Mouse (Mus musculus) forebrain, embryonic 16.5 days (tissue): ENCODE data around the gene Stk24. TPM values are rescaled to one million over a fixed set of nuclear protein-coding genes. Genes with fewer than 3 reads are reported as not detected.
"Not testable (repeated sequence)": the region's sequence is repeated elsewhere in the genome, so short reads cannot be mapped to it uniquely, and the experiment has no call there.

Experiments used
- ATAC-seq: fragments of 200-750 bp; cut with Nextera tagmentation; 2 replicates; pipeline ENCODE4 v1.8.0; 2017; ENCODE audit warnings: mild to moderate bottlenecking, moderate library complexity
- H3K27ac ChIP-seq: fragments of 300-500 bp; sonication (generic); 2 replicates; pipeline ENCODE4 v1.5.1; 2014; ENCODE audit warnings: low read length, control low read depth
- H3K27me3 ChIP-seq: fragments of 300-500 bp; sonication (generic); replicated peaks from 2 replicates; pipeline ENCODE4 v1.6.1; 2014; ENCODE audit warnings: low read length; ENCODE audit not compliant: control insufficient read depth, insufficient read depth
- H3K36me3 ChIP-seq: fragments of 300-500 bp; sonication (generic); 2 replicates; pipeline ENCODE4 v1.6.1; 2014; ENCODE audit not compliant: control insufficient read depth, insufficient read depth
- H3K4me1 ChIP-seq: fragments of 300-500 bp; sonication (generic); replicated peaks from 2 replicates; pipeline ENCODE4 v1.6.1; 2014; ENCODE audit warnings: low read length; ENCODE audit not compliant: control insufficient read depth, insufficient read depth
- H3K4me2 ChIP-seq: fragments of 300-500 bp; sonication (generic); 2 replicates; pipeline ENCODE4 v1.6.1; 2014; ENCODE audit warnings: mild to moderate bottlenecking, low read length, control low read depth
- H3K4me3 ChIP-seq: fragments of 300-500 bp; sonication (generic); replicated peaks from 2 replicates; pipeline ENCODE4 v1.5.1; 2014; ENCODE audit warnings: mild to moderate bottlenecking, low read length, control low read depth
- H3K9ac ChIP-seq: fragments of 300-500 bp; sonication (generic); replicated peaks from 2 replicates; pipeline ENCODE4 v1.6.1; 2014; ENCODE audit warnings: low read depth, low read length, control low read depth
- H3K9me3 ChIP-seq: fragments of 300-500 bp; sonication (generic); 2 replicates; pipeline ENCODE4 v1.6.1; 2016; ENCODE audit warnings: low read length; ENCODE audit not compliant: control insufficient read depth
- WGBS: fragments of 180-500 bp; shearing (Covaris S2); extraction: QIAGEN DNeasy Blood & Tissue Kit; methylation state at CpG from one replicate; pipeline ENCODE4 v1.1.7; 2014; 5-methylcytosine and 5-hydroxymethylcytosine counted together
- polyA plus RNA-seq: library from polyadenylated mRNA; unstranded; fragments of >200 nt; fragmentation: Nextera tagmentation; extraction: Ambion mirVana; gene quantifications from 2 replicates; pipeline ENCODE4 v1.2.1, GENCODE M21; 2015

Stk24 gene
- polyA plus RNA-seq, 1 experiment from 2014 or later: 20.5 TPM

DNA sequence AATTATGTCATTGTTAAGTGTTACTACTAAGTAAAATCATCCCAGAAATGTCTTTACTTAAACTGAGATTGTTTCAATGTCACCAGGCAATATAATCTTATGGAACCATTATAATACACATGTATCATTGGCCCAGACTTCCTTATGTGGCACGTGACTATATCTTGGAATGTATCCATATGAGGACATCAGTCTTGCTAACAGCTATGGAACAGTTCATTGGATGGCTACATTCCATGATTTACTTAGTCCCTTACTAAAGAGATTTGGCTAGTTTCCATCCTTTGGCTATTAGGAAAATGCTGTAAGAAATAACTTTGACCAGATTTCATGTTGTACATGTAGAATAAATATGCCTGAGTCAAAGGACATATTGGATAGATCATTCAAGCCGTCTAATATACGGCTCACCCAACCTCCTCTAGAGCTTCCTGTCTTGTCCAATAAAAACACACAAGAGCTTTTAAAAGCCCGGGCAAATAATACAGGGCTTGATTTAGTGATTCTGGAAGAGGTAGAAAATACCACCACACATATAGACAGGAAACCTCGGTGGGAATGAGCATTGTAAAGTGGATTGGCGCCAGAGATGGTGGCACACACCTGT lies 34.9 kb upstream of the Stk24 start:
- ATAC-seq: no peak
- 87% methylated on average over 6 of the region's 6 CpGs for WGBS

DNA sequence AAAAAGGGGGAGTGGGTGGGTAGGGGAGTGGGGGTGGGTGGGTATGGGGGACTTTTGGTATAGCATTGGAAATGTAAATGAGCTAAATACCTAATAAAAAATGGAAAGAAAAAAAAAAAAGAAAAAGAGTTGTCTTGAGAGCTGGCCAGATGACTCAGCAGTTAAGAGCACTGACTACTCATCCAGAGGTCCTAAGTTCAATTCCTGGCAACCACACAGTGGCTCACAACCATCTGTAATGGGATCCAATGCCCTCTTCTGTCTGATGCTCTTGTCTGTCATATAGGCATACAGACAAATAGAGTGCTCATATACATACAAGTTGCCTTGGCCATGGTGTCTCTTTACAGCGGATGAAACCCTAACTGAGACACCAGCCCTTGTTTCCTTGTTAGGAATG lies 33.9 kb upstream of the Stk24 start:
- not testable (repeated sequence) for H3K9me3 ChIP-seq, H3K4me2 ChIP-seq, H3K4me3 ChIP-seq, ATAC-seq, H3K36me3 ChIP-seq, H3K27ac ChIP-seq, H3K27me3 ChIP-seq, H3K9ac ChIP-seq, H3K4me1 ChIP-seq
- WGBS: 100% methylated on average over 1 of the region's 1 CpGs

More for the DNA sequence above, 34.9 kb upstream of the Stk24 start:
- H3K4me2 ChIP-seq: no peak overlapping the region
- no peaks in the 10 kb centered on the region for H3K4me1 ChIP-seq
- no peak overlapping the region for H3K27ac ChIP-seq
- no peaks in the 10 kb centered on the region for H3K36me3 ChIP-seq
- no peak overlapping the region for H3K9ac ChIP-seq
- no peaks in the 10 kb centered on the region for H3K27me3 ChIP-seq
- no peaks in the 10 kb centered on the region for H3K9me3 ChIP-seq
- no peak overlapping the region for H3K4me3 ChIP-seq

DNA sequence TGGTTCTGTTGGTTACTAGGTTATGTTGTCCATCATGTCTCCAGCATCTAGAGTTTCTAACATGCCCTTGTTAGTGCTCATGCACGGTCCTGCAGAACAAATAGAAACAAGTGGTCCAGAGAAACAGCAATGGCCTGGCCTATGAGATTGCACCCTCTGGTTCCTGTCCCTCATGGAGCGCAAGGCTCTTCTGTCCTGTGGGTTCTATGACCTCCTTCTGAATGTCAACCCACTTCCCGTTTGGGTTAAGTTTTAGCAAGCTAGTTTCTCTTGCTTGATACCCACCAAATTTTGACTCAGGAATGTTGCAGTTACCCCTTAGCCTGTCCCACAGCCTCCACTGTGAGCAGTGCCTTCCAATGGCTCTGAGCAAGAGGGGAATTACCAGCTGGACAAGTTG lies 29.1 kb upstream of the Stk24 start:
- Histone ChIP-seq H3K27ac (no peak overlapping the region), H3K4me3 (no peak overlapping the region), H3K9me3 (no peaks in the 10 kb centered on the region), H3K36me3 (no peaks in the 10 kb centered on the region), H3K27me3 (no peaks in the 10 kb centered on the region), H3K4me2 (no peak overlapping the region), H3K4me1 (no peaks in the 10 kb centered on the region), H3K9ac (no peak overlapping the region)
- no peak for ATAC-seq
- 91% methylated on average over 3 of the region's 3 CpGs for WGBS

DNA sequence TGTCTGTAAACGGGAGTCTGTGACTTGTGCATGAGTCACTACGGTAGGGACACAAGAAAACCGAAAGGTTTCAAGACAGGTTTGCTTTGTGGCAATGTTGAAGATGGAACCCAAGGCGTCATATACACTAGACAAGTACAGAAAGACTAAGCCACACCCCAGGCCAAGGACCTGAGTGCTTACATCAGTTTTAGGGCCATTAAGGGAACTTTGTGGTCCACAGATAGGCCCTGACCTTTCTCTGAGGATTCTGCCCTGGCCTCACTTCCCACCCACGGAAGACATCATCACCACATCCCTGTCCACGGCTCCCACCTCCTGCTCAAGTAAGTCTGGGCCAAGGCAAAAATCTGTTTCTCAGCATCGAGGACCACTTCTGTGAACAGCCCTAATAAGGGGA lies 27.1 kb upstream of the Stk24 start:
- 91% methylated on average over 7 of the region's 7 CpGs for WGBS
- Histone ChIP-seq H3K4me2 (no peak overlapping the region), H3K9ac (no peak overlapping the region), H3K27me3 (no peaks in the 10 kb centered on the region), H3K36me3 (no peaks in the 10 kb centered on the region), H3K9me3 (no peaks in the 10 kb centered on the region), H3K4me1 (no peaks in the 10 kb centered on the region), H3K27ac (no peak overlapping the region), H3K4me3 (no peak overlapping the region)
- no peak for ATAC-seq

DNA sequence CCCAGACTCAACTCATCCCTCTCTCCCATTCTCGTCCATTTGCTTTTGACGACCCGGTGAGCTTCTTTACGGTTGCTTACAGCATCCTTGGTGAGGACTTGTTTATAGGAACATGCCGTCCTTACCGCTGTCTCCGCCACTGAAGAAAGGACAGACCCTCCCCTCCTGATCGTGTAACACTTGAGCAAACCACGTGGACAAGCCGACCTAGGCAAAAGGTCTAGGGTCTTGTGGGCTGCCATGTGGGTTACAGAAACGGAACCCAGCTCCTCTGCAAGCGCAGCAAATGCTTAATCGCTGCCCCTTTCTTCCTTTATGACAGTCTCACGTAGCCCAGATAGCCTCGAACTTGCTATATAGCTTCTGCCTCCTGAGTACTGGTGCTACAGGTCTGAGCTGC lies 25.7 kb upstream of the Stk24 start:
- H3K4me3 ChIP-seq: peak overlapping the region; percentile 31
- no peaks in the 10 kb centered on the region for H3K9me3 ChIP-seq
- no peak overlapping the region for H3K27ac ChIP-seq
- H3K27me3 ChIP-seq: no peaks in the 10 kb centered on the region
- H3K4me2 ChIP-seq: peak overlapping the region; percentile 46
- no peak for ATAC-seq
- H3K36me3 ChIP-seq: no peaks in the 10 kb centered on the region
- 61% methylated on average over 15 of the region's 15 CpGs for WGBS
- no peak overlapping the region for H3K9ac ChIP-seq
- no peaks in the 10 kb centered on the region for H3K4me1 ChIP-seq

DNA sequence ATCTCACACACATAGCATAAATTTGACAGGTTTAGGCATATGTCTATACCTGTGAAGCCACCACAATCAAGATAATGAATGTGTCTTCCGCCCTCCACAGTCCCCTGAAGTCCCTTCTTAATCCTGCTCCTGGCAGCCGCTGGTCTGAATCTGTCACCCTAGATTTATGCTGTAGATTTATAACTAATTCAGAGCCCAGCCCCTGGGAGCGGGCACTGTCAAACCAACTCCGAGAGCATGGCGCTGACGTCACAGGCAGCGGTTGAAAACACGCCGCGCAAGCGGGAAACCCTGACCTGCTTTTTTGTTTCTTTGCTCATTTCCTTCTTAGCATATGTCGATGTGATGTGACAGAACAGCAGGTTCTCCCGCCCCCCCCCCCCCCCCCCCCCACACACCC lies 25.3 kb upstream of the Stk24 start:
- Histone ChIP-seq H3K9ac (peak overlapping the region; percentile 13; the same call in 1 of the 2 replicates), H3K4me3 (peak overlapping the region; percentile 31), H3K4me1 (no peaks in the 10 kb centered on the region), H3K27me3 (no peaks in the 10 kb centered on the region), H3K27ac (no peak overlapping the region), H3K36me3 (no peaks in the 10 kb centered on the region), H3K9me3 (no peaks in the 10 kb centered on the region), H3K4me2 (peak overlapping the region; percentile 46)
- ATAC-seq: peak; percentile 69; the same call in 1 of the 2 replicates
- 58% methylated on average over 12 of the region's 13 CpGs for WGBS

DNA sequence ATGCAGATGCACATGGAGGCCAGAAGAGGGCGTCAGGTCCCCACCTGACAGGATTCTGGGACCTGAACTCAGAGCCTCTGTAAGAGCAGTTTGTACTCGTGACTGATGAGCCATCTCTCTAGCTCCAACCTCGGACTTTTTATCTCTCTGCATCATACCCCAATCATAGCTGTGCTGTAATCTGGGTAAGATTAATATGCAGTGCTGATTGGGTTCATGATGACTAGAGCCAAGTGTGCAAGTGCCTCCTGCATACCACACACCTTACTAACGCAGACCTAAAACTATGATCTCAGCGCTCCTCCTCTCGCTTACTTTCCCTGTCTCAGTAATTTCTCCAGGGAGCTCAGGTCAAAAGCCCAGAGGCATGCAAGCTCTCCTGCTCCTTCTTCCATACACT lies 19.9 kb upstream of the Stk24 start:
- Histone ChIP-seq H3K9me3 (no peaks in the 10 kb centered on the region), H3K9ac (no peak overlapping the region), H3K27ac (no peak overlapping the region), H3K36me3 (no peaks in the 10 kb centered on the region), H3K4me2 (no peak overlapping the region), H3K4me1 (no peaks in the 10 kb centered on the region), H3K27me3 (no peaks in the 10 kb centered on the region), H3K4me3 (no peak overlapping the region)
- WGBS: 90% methylated on average over 6 of the region's 6 CpGs
- ATAC-seq: no peak

DNA sequence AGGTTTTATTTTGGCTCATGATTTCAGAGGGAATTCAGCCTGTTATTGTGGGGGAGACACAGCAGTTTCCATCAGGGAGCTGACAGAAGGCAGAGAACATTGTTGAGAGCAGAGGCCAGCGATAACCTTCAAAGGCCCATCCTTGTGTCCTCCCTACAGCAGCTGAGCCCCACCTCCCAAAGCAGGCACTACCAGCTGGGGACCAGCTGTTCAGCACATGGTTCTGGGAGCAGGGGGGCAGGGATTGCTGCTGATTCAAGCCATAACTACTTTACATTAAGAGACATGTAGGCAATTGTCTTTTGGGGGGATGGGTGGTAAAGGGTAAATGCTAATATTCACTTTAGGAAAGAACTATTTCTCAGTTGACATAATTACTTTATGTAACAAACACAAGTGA lies 17.7 kb upstream of the Stk24 start:
- Histone ChIP-seq H3K27me3 (no peaks in the 10 kb centered on the region), H3K36me3 (no peaks in the 10 kb centered on the region), H3K4me3 (no peak overlapping the region), H3K4me2 (no peak overlapping the region), H3K9ac (no peak overlapping the region), H3K4me1 (no peaks in the 10 kb centered on the region), H3K9me3 (no peaks in the 10 kb centered on the region), H3K27ac (no peak overlapping the region)
- 75% methylated on average over 1 of the region's 1 CpGs for WGBS
- no peak for ATAC-seq

DNA sequence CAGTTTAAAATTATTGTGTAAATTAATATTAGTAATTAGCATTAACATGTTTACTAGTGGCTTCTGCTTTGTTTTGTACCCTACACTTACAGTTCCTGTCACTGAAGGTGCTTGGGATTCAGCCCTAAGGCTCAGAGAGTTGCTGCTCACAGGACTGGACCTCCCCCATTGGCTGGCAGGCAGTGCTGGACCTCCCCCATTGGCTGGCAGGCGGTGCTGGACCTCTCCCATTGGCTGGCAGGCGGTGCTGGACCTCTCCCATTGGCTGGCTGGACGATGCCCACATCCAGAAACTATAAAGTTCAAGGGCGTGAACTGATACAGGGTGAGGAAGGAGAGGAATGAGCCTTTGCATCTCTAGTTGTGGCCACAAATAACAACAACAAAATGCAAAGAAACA lies 15.3 kb upstream of the Stk24 start:
- Histone ChIP-seq H3K9ac (no peak overlapping the region), H3K27me3 (no peaks in the 10 kb centered on the region), H3K9me3 (no peaks in the 10 kb centered on the region), H3K27ac (no peak overlapping the region), H3K4me1 (no peaks in the 10 kb centered on the region), H3K4me2 (no peak overlapping the region), H3K36me3 (no peaks in the 10 kb centered on the region), H3K4me3 (no peak overlapping the region)
- 90% methylated on average over 4 of the region's 4 CpGs for WGBS
- no peak for ATAC-seq

DNA sequence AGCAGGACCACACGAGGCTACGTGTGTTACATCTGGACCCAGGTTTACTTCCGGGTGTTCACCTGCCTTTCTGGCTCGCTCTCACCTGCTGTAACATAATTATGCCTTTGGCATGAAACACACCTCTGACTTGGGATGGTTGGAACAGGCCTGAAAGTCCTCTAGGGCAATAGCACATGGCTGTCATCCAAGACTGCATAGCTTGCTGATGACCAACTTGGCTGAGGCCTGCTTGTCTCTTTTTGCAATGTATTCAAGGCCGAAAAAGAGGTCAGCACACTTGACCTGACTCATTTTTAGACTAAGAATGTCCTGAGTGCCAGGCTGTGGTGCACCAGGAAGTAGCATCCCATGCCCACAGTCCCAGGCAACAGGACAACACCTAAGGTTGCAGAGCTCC lies 12.1 kb upstream of the Stk24 start:
- Histone ChIP-seq H3K4me2 (no peak overlapping the region), H3K27me3 (no peaks in the 10 kb centered on the region)
- 86% methylated on average over 5 of the region's 5 CpGs for WGBS

More for the DNA sequence above, 12.1 kb upstream of the Stk24 start:
- no peaks in the 10 kb centered on the region for H3K4me1 ChIP-seq
- no peak overlapping the region for H3K27ac ChIP-seq
- H3K9ac ChIP-seq: no peak overlapping the region
- H3K9me3 ChIP-seq: no peaks in the 10 kb centered on the region
- H3K4me3 ChIP-seq: no peak overlapping the region
- ATAC-seq: no peak
- H3K36me3 ChIP-seq: no peaks in the 10 kb centered on the region
